In the genomic region with DNA sequence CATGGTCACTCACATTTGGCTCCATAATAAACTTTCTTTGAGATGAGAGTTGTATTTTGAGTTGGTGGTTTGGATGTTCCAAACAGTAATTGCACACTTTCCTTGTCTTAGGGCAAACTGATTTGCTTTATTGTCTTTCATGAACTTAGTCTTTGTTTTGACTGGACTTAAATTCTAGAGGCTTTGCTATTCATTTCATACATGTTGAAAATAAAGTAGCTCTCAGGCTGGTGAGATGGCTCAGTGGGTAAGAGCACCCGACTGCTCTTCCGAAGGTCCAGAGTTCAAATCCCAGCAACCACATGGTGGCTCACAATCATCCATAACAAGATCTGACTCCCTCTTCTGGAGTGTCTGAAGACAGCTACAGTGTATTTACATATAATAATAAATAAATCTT, we compare ENCODE assay signal across 15 mouse cellular contexts. TPM values are rescaled to one million over a fixed set of nuclear protein-coding genes. Genes with fewer than 3 reads are reported as not detected.
DNase-seq lines count a peak whose midpoint lies in the region; TF ChIP-seq lines count a peak whose summit lies in the region.
"Not testable (repeated sequence)": the region's sequence is repeated elsewhere in the genome, so short reads cannot be mapped to it uniquely, and the experiment has no call there.
"Had no signal": no experiment of that assay in that cellular context is flagged by ENCODE, and none has a peak within 500 bp of the region (broad histone marks: within the 10 kb centered on the region; RNA-seq: fewer than 3 reads in every experiment).

No protein-coding gene starts in this region.

- DNase-seq in CH12.LX (ENCODE audit: extremely low read depth); MEL (ENCODE audit: low read depth, low spot score): not testable (repeated sequence)

- not testable (repeated sequence) for H3K9me3 ChIP-seq in CH12.LX (replicated peaks; ENCODE audit: low read length); MEL (replicated peaks; ENCODE audit: insufficient read depth, low read length)

- peaks cover 28% of the 10 kb centered on the region for H3K27me3 ChIP-seq in CH12.LX (replicated peaks)
- H3K27me3 ChIP-seq in MEL (ENCODE audit: control insufficient read depth in 1 of 2, insufficient read depth in 2 of 2, low read length in 2 of 2) = not testable (repeated sequence)

- not testable (repeated sequence) for H3K9ac ChIP-seq in CH12.LX (ENCODE audit: insufficient read depth, low read depth); MEL (ENCODE audit: control insufficient read depth, low read depth, low read length, poor library complexity, severe bottlenecking)

- H3K79me2 ChIP-seq in CH12.LX (replicated peaks; ENCODE audit: control insufficient read depth, extremely low read depth, insufficient read depth, poor library complexity, severe bottlenecking) (peaks cover 30% of the 10 kb centered on the region), MEL (ENCODE audit: control insufficient read depth, insufficient read depth, low read length, poor library complexity) (peaks cover 22% of the 10 kb centered on the region)

- dilution Hi-C loops in CH12.LX (cut with MboI; ENCODE audit: extremely low pct_ligation_motif_present, extremely low pct_unique_long_range_greater_than_20kb, low sequenced_read_pairs) = not testable (repeated sequence)

- H3K4me1 ChIP-seq in CH12.LX (ENCODE audit: control insufficient read depth in 1 of 2, insufficient read depth in 2 of 2) = peaks cover 2 to 19% of the 10 kb centered on the region in 2 experiments; a peak in 2 of 4 replicates
- H3K4me1 ChIP-seq in MEL (ENCODE audit: control insufficient read depth in 1 of 2, insufficient read depth in 2 of 2, low read length in 2 of 2) = not testable (repeated sequence)

- not testable (repeated sequence) for TF ChIP-seq CTCF in CH12.LX (conservative IDR thresholded peaks at IDR 0.05 in 1 of 2, IDR thresholded peaks at IDR 0.05 in 1 of 2; ENCODE audit: low read depth in 2 of 2, low read length in 2 of 2); MEL (IDR thresholded peaks at IDR 0.05 in 2 of 3, conservative IDR thresholded peaks at IDR 0.05 in 1 of 3; ENCODE audit: control insufficient read depth in 1 of 3, insufficient read depth in 1 of 3, low read depth in 2 of 3, low read length in 3 of 3, poor library complexity in 1 of 3, severe bottlenecking in 1 of 3)

- not testable (repeated sequence) for TF ChIP-seq POLR2A in CH12.LX (IDR thresholded peaks at IDR 0.05; ENCODE audit: low read depth, low read length); MEL (IDR thresholded peaks at IDR 0.05; ENCODE audit: control insufficient read depth in 1 of 2, insufficient read depth in 1 of 2, low read depth in 1 of 2, low read length in 2 of 2, poor library complexity in 1 of 2)

- H3K4me3 ChIP-seq in CH12.LX (replicated peaks in 1 of 3; ENCODE audit: low read depth in 2 of 3, low read length in 2 of 3, poor library complexity in 1 of 3); MEL (ENCODE audit: control insufficient read depth in 1 of 2, insufficient read depth in 1 of 2, low read depth in 2 of 2, low read length in 2 of 2): not testable (repeated sequence)

- not testable (repeated sequence) for TF ChIP-seq EP300 in CH12.LX (IDR thresholded peaks at IDR 0.05; ENCODE audit: low read length); MEL (IDR thresholded peaks at IDR 0.05; ENCODE audit: low read depth in 1 of 2, low read length in 2 of 2)

- not testable (repeated sequence) for H3K36me3 ChIP-seq in CH12.LX (replicated peaks in 1 of 2; ENCODE audit: control insufficient read depth in 1 of 2, insufficient read depth in 1 of 2, low read length in 1 of 2); MEL (ENCODE audit: control insufficient read depth in 1 of 2, insufficient read depth in 2 of 2, low read length in 2 of 2)

- not testable (repeated sequence) for TF ChIP-seq RAD21 in CH12.LX (IDR thresholded peaks at IDR 0.05; ENCODE audit: low read depth, low read length); MEL (IDR thresholded peaks at IDR 0.05; ENCODE audit: low read depth, low read length)

- not testable (repeated sequence) for H3K27ac ChIP-seq in CH12.LX (ENCODE audit: insufficient read depth, low read depth); MEL (ENCODE audit: control insufficient read depth, low read depth, low read length)

- in situ Hi-C loops in CH12.LX (cut with MboI; ENCODE audit: low pct_ligation_motif_present, low pct_unique_long_range_greater_than_20kb, low sequenced_read_pairs) = not testable (repeated sequence)

- H3K4me2 ChIP-seq in CH12.LX (ENCODE audit: insufficient read depth, low read depth, poor library complexity, severe bottlenecking) = not testable (repeated sequence)

TF ChIP-seq in CH12.LX, 34 proteins besides CTCF, POLR2A, EP300 and RAD21:
- TF ChIP-seq TBP (conservative IDR thresholded peaks at IDR 0.05; ENCODE audit: low read depth, low read length) = peak; percentile 87
TF ChIP-seq in CH12.LX: peak in this region for 1; not testable (repeated sequence) for 33.

TF ChIP-seq in MEL, 35 proteins besides CTCF, POLR2A, EP300 and RAD21:
- peak; percentile 96 for TF ChIP-seq TBP (IDR thresholded peaks at IDR 0.05; ENCODE audit: low read depth, low read length)

RNA-seq across cellular contexts. Expression of a gene that starts 1.4 kb away (rescaled TPM):
- total RNA-seq in CH12.LX (2012; rRNA removed) (107 and 125 TPM in 2 replicates), CH12.LX (2014; rRNA removed) (161 and 166 TPM in 2 replicates), MEL (2012; rRNA removed) (80.4 and 98.0 TPM in 2 replicates)
- polyA plus RNA-seq in CH12.LX (2012; ENCODE audit: insufficient read length, low read depth) (112 and 128 TPM in 2 replicates), MEL (2012; ENCODE audit: insufficient read depth in 1 of 2, insufficient read length in 2 of 2, low read depth in 1 of 2, low replicate concordance in 2 of 2, missing spikeins in 1 of 2) (100 to 1,000 TPM in 1 of 2 experiments, 10 to 100 TPM in 1; 79.4 to 419 TPM)

RNA-seq across cellular contexts. Expression of a gene that starts 27.6 kb away (rescaled TPM):
- total RNA-seq in CH12.LX (2012; rRNA removed) (not detected in 2 replicates), CH12.LX (2014; rRNA removed) (not detected in 2 replicates), MEL (2012; rRNA removed) (not detected in 2 replicates)
- polyA plus RNA-seq in CH12.LX (2012; ENCODE audit: insufficient read length, low read depth) (not detected in 2 replicates), MEL (2012; ENCODE audit: insufficient read depth in 1 of 2, insufficient read length in 2 of 2, low read depth in 1 of 2, low replicate concordance in 2 of 2, missing spikeins in 1 of 2) (under 1 TPM in 1 of 2 experiments, not detected in 1; 0.13 TPM)
- total RNA-seq: adrenal gland, adult 18-20 months; adrenal gland, adult 2 months; adrenal gland, adult 8-10 months; adrenal gland, postnatal 10 days; adrenal gland, postnatal 14 days; adrenal gland, postnatal 25 days; adrenal gland, postnatal 36 days had no signal
- polyA plus RNA-seq: activated CD4-positive, CD25-positive, alpha-beta regulatory T cell, adult 4 months; adrenal gland, adult 2 months; brain, embryonic 14.5 days; CD4-positive, CD25-positive, alpha-beta regulatory T cell, adult 4 months; cerebellum, adult 2 months; G1E had no signal

RNA-seq across cellular contexts. Expression of a gene that starts 41.8 kb away (rescaled TPM):
- total RNA-seq in CH12.LX (2012; rRNA removed) (0.13 TPM in 1 of 2 replicates, not detected in the other), CH12.LX (2014; rRNA removed) (not detected in 2 replicates), MEL (2012; rRNA removed) (0.23 TPM in 1 of 2 replicates, not detected in the other)
- polyA plus RNA-seq in CH12.LX (2012; ENCODE audit: insufficient read length, low read depth) (not detected in 2 replicates), MEL (2012; ENCODE audit: insufficient read depth in 1 of 2, insufficient read length in 2 of 2, low read depth in 1 of 2, low replicate concordance in 2 of 2, missing spikeins in 1 of 2) (under 1 TPM in 1 of 2 experiments, not detected in 1; 0.04 TPM)
- total RNA-seq: adrenal gland, adult 18-20 months; adrenal gland, adult 2 months; adrenal gland, adult 8-10 months; adrenal gland, postnatal 10 days; adrenal gland, postnatal 14 days; adrenal gland, postnatal 36 days; adrenal gland, postnatal 4 days had no signal
- polyA plus RNA-seq: adrenal gland, adult 2 months; cerebellum, adult 2 months; G1E had no signal

RNA-seq across cellular contexts. Expression of a gene that starts 49.6 kb away (rescaled TPM):
- total RNA-seq in CH12.LX (2012; rRNA removed) = 1.2 and 4.3 TPM in 2 replicates
- 0.28 and 0.64 TPM in 2 replicates for total RNA-seq in CH12.LX (2014; rRNA removed)
- 2.4 and 2.9 TPM in 2 replicates for polyA plus RNA-seq in CH12.LX (2012; ENCODE audit: insufficient read length, low read depth)
- total RNA-seq in MEL (2012; rRNA removed) = not detected in 2 replicates
- under 1 TPM in 1 of 2 experiments, not detected in 1; 0.22 TPM for polyA plus RNA-seq in MEL (2012; ENCODE audit: insufficient read depth in 1 of 2, insufficient read length in 2 of 2, low read depth in 1 of 2, low replicate concordance in 2 of 2, missing spikeins in 1 of 2)
